In genomic region chr10:63523956-63524355, GRCm38 (mm10) we compare ENCODE assay signal across 16 mouse cellular contexts.
A peak's percentile ranks its signal among the peaks of the same experiment; 100 is the strongest.
DNase-seq lines count a peak whose midpoint lies in the region.
"Had no signal": no experiment of that assay in that cellular context is flagged by ENCODE, and none has a peak within 500 bp of the region (broad histone marks: within the 10 kb centered on the region; RNA-seq: fewer than 3 reads in every experiment).

No protein-coding gene starts in this region.

- DNase-seq in ES-CJ7 (ENCODE audit: low read depth, low spot score) (peak; percentile 73), R1 (ENCODE audit: low read depth, low spot score) (peak; percentile 75)
- DNase-seq in lung, adult 18-20 months = no peak
- no peak for DNase-seq in adrenal gland, adult 2 months
- DNase-seq: adrenal gland, adult 8-10 months; adrenal gland, postnatal 10 days; adrenal gland, postnatal 14 days; adrenal gland, postnatal 25 days; adrenal gland, postnatal 36 days; B cell, adult 2 months; cerebellum, adult 11 months; cerebellum, adult 11-12 months; cerebellum, adult 18-20 months; cerebellum, adult 2 months; cerebellum, adult 8-10 months; cerebellum, adult 9-10 months had no signal

Comparison
In these comparisons a context has a peak if more than half of its experiments do, and no peak if none do; other contexts are left out.
1. DNase-seq: peak in ES-CJ7 (single experiment) and R1 (single experiment); none in lung, adult 18-20 months (0 of 2) and adrenal gland, adult 2 months (single experiment).